Mouse (Mus musculus): Measurements from ENCODE around the gene Zfp27.

GRCm38 (mm10) chr7:29918062-29918453 lies 11.7 kb upstream of the Zfp27 start:
- TF ChIP-seq CTCF (IDR thresholded peaks at IDR 0.05; ENCODE audit: low read depth) (no peak), EP300 (optimal IDR thresholded peaks at IDR 0.05) (no peak)
